Mouse (Mus musculus): ENCODE data around the gene Inpp5f.

- TF ChIP-seq CTCF (IDR thresholded peaks at IDR 0.05; ENCODE audit: low read depth, low read length) = no peak
- TF ChIP-seq POLR2A (IDR thresholded peaks at IDR 0.05; ENCODE audit: borderline replicate concordance, low read depth, low read length) = no peak
These were observed 11.9 kb downstream of the Inpp5f start for GRCm38 (mm10) chr7:128622994-128623393.

Measured in bone marrow macrophage, adult 2 months (primary cell).